Mouse (Mus musculus): ENCODE data around the gene Bloc1s3. TPM values are rescaled to one million over a fixed set of nuclear protein-coding genes. Genes with fewer than 3 reads are reported as not detected.
A peak's percentile ranks its signal among the peaks of the same experiment; 100 is the strongest.

The Bloc1s3 gene
- polyA plus RNA-seq, 1 experiment from 2014 or later, result 0.94 TPM

- Histone ChIP-seq H3K36me3 (replicated peaks; ENCODE audit: insufficient read depth, low read length) (no peaks in the 10 kb centered on the region; the same call in 1 of the 2 replicates), H3K27ac (ENCODE audit: low read depth) (peak overlapping the region; percentile 22; the same call in 1 of the 2 replicates), H3K4me2 (ENCODE audit: low read depth, low read length) (0 out of 2 replicates have a peak overlapping the region, but pooled peaks have one; percentile 9), H3K27me3 (ENCODE audit: insufficient read depth, low read length) (no peaks in the 10 kb centered on the region), H3K4me1 (ENCODE audit: insufficient read depth) (peaks cover 46% of the 10 kb centered on the region), H3K9me3 (ENCODE audit: low read length) (no peaks in the 10 kb centered on the region), H3K9ac (replicated peaks) (no peak overlapping the region), H3K4me3 (ENCODE audit: low read depth, low read length) (no peak overlapping the region)
- ATAC-seq, result peak; percentile 63
- 61% methylated on average over 2 of the region's 2 CpGs for WGBS (ENCODE audit: insufficient replicate concordance)
- TF ChIP-seq EP300 (IDR thresholded peaks at IDR 0.05; ENCODE audit: low read depth) (no peak), CTCF (IDR thresholded peaks at IDR 0.05; ENCODE audit: low read depth) (no peak)
- no peak for DNase-seq
These were observed 39.3 kb upstream of the Bloc1s3 start for GRCm38 (mm10) chr7:19547344-19547969.

DNA sequence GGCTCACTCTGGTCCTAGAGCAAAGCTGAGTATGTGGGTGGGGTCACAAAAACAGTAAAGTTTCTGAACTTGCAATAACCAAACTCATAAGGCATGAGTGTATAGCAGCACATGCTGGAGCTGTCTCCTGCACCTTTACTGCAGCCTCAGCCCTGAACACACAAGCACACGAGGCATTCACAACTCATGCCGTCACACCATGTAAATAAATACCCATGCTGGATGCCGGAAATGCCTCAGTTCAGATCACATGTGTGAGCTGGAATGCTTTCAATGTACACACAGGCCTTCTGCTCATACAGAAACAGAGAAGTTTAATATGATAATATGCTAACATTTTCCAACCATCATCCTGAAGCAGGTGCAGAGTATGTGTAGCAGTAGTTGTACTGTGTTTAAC is 37.8 kb upstream of the Bloc1s3 start:
- WGBS (ENCODE audit: insufficient replicate concordance), result 56% methylated on average over 3 of the region's 3 CpGs
- Histone ChIP-seq H3K27ac (ENCODE audit: low read depth) (no peak overlapping the region), H3K4me2 (ENCODE audit: low read depth, low read length) (no peak overlapping the region), H3K27me3 (ENCODE audit: insufficient read depth, low read length) (no peaks in the 10 kb centered on the region), H3K36me3 (replicated peaks; ENCODE audit: insufficient read depth, low read length) (no peaks in the 10 kb centered on the region; the same call in 1 of the 2 replicates), H3K4me1 (ENCODE audit: insufficient read depth) (peaks cover 38% of the 10 kb centered on the region), H3K9ac (replicated peaks) (no peak overlapping the region), H3K9me3 (ENCODE audit: low read length) (no peaks in the 10 kb centered on the region), H3K4me3 (ENCODE audit: low read depth, low read length) (no peak overlapping the region)
- TF ChIP-seq EP300 (IDR thresholded peaks at IDR 0.05; ENCODE audit: low read depth), result no peak
- no peak for TF ChIP-seq CTCF (IDR thresholded peaks at IDR 0.05; ENCODE audit: low read depth)
- DNase-seq, result no peak
- peak; percentile 58 for ATAC-seq

DNA sequence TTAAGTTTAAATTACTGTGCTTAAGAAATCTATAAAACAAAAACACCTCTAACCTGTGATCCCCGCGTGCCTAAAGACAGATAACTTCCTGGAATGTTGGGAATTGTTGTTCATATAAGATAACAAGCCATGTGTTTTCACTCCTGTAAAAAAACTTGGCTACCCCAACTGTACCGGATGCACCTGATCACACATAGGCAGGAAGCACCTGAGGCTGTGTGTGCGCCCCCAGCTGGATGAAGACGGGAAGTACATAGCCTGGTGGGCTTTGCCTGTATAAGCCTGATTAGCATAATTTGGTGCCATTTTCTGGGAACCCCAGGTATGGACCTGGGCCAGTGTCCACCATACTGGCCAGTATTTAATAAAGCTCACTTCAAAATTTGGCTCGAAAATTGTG is 35.4 kb upstream of the Bloc1s3 start:
- Histone ChIP-seq H3K36me3 (replicated peaks; ENCODE audit: insufficient read depth, low read length) (no peaks in the 10 kb centered on the region; the same call in 1 of the 2 replicates), H3K4me1 (ENCODE audit: insufficient read depth) (peaks cover 35% of the 10 kb centered on the region), H3K27ac (ENCODE audit: low read depth) (no peak overlapping the region), H3K9ac (replicated peaks) (no peak overlapping the region), H3K9me3 (ENCODE audit: low read length) (no peaks in the 10 kb centered on the region), H3K4me2 (ENCODE audit: low read depth, low read length) (no peak overlapping the region), H3K4me3 (ENCODE audit: low read depth, low read length) (no peak overlapping the region), H3K27me3 (ENCODE audit: insufficient read depth, low read length) (no peaks in the 10 kb centered on the region)
- no peak for ATAC-seq
- TF ChIP-seq EP300 (IDR thresholded peaks at IDR 0.05; ENCODE audit: low read depth) (no peak), CTCF (IDR thresholded peaks at IDR 0.05; ENCODE audit: low read depth) (peak; percentile 62)
- 45% methylated on average over 6 of the region's 6 CpGs for WGBS (ENCODE audit: insufficient replicate concordance)
- no peak for DNase-seq

DNA sequence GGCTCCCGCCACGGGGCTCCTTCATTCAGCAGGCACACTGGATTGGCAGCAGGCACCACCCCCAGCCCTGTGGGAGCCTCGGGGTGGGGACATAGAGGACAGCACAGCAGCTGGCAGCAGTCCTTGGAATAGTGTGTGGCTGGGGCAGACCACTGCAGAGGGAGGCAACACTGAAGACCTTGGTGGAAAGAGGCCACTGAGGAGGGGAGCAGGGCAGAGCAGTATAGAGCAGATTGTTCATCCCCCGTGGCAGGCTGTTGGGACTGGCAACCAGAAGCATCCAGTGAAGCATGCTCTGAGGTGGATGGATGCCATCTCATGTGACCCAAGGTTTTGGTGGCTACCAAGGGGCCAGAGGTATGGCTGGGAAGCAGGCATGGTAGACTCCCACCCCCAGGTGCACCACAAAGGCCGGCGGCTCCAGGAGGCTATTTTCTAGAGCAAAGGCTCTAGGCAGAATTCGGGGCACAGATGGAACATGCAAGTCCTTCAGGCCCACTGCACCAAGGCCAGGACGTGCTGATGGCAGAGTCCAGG is 34.1 kb upstream of the Bloc1s3 start:
- H3K4me1 ChIP-seq (ENCODE audit: insufficient read depth), result peaks cover 21% of the 10 kb centered on the region
- no peak for DNase-seq
- no peak overlapping the region for H3K27ac ChIP-seq (ENCODE audit: low read depth)
- peaks cover 2% of the 10 kb centered on the region for H3K36me3 ChIP-seq (replicated peaks; ENCODE audit: insufficient read depth, low read length)
- no peak overlapping the region; the same call in 1 of the 2 replicates for H3K9ac ChIP-seq (replicated peaks)
- no peak overlapping the region for H3K4me3 ChIP-seq (ENCODE audit: low read depth, low read length)
- ATAC-seq, result no peak
- no peaks in the 10 kb centered on the region for H3K27me3 ChIP-seq (ENCODE audit: insufficient read depth, low read length)
- WGBS (ENCODE audit: insufficient replicate concordance), result 66% methylated on average over 8 of the region's 8 CpGs
- TF ChIP-seq EP300 (IDR thresholded peaks at IDR 0.05; ENCODE audit: low read depth) (no peak), CTCF (IDR thresholded peaks at IDR 0.05; ENCODE audit: low read depth) (no peak)
- no peak overlapping the region for H3K4me2 ChIP-seq (ENCODE audit: low read depth, low read length)
- H3K9me3 ChIP-seq (ENCODE audit: low read length), result no peaks in the 10 kb centered on the region

DNA sequence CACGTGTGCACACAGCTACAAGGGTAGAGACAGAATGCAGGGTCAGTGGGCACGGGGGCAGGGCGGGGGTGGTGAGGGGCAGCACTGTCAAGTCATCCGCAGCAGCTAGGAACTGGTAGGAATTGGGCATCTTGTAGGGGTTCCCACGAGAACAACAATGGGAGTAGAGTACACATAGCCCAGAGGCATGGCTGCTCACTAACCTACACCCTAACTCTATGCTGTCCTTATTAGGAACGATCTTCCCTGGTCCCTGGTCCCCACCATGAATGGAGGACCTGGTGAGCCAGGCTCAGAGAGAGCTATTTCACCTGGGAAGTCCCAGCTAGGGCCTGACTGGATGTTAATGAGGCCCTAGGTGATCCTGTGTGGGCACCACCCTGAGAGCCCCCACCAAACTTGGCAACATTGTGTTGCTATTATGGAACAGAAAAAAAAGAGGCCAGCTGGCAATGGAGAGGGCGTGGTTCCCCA is 33.6 kb upstream of the Bloc1s3 start:
- H3K9me3 ChIP-seq (ENCODE audit: low read length), result no peaks in the 10 kb centered on the region
- no peak overlapping the region for H3K9ac ChIP-seq (replicated peaks)
- peaks cover 16% of the 10 kb centered on the region for H3K4me1 ChIP-seq (ENCODE audit: insufficient read depth)
- DNase-seq (no peak), ATAC-seq (no peak)
- H3K36me3 ChIP-seq (replicated peaks; ENCODE audit: insufficient read depth, low read length), result peaks cover 3% of the 10 kb centered on the region
- no peak overlapping the region for H3K4me2 ChIP-seq (ENCODE audit: low read depth, low read length)
- no peak overlapping the region for H3K4me3 ChIP-seq (ENCODE audit: low read depth, low read length)
- no peak overlapping the region for H3K27ac ChIP-seq (ENCODE audit: low read depth)
- no peaks in the 10 kb centered on the region for H3K27me3 ChIP-seq (ENCODE audit: insufficient read depth, low read length)
- 85% methylated on average over 7 of the region's 7 CpGs for WGBS (ENCODE audit: insufficient replicate concordance)
- no peak for TF ChIP-seq CTCF (IDR thresholded peaks at IDR 0.05; ENCODE audit: low read depth)
- TF ChIP-seq EP300 (IDR thresholded peaks at IDR 0.05; ENCODE audit: low read depth), result no peak

GRCm38 (mm10) chr7:19540771-19541566 is 32.8 kb upstream of the Bloc1s3 start:
- TF ChIP-seq EP300 (IDR thresholded peaks at IDR 0.05; ENCODE audit: low read depth), result no peak
- no peak for TF ChIP-seq CTCF (IDR thresholded peaks at IDR 0.05; ENCODE audit: low read depth)
- DNase-seq (no peak), ATAC-seq (no peak)
- Histone ChIP-seq H3K4me3 (ENCODE audit: low read depth, low read length) (no peak overlapping the region), H3K4me1 (ENCODE audit: insufficient read depth) (peaks cover 11% of the 10 kb centered on the region), H3K9me3 (ENCODE audit: low read length) (no peaks in the 10 kb centered on the region), H3K27ac (ENCODE audit: low read depth) (no peak overlapping the region), H3K4me2 (ENCODE audit: low read depth, low read length) (no peak overlapping the region), H3K36me3 (replicated peaks; ENCODE audit: insufficient read depth, low read length) (peaks cover 3% of the 10 kb centered on the region), H3K9ac (replicated peaks) (no peak overlapping the region), H3K27me3 (ENCODE audit: insufficient read depth, low read length) (no peaks in the 10 kb centered on the region)
- WGBS (ENCODE audit: insufficient replicate concordance), result 83% methylated on average over 2 of the region's 2 CpGs
